Mouse (Mus musculus) kidney, postnatal 0 days (tissue): ENCODE results near the gene Atp5mpl. TPM values are rescaled to one million over a fixed set of nuclear protein-coding genes. Genes with fewer than 3 reads are reported as not detected.

ENCODE experiments used
- ATAC-seq: fragments of 200-750 bp; cut with Nextera tagmentation; replicated peaks from 2 replicates; pipeline ENCODE4 v1.8.0; 2017; ENCODE audit warnings: low read depth, moderate number of reproducible peaks, moderate TSS enrichment, moderate library complexity; ENCODE audit not compliant: low FRiP score
- DNase-seq: peaks from one replicate; pipeline ENCODE4 v3.0.0-alpha.2; 2016; ENCODE audit warnings: low spot score
- H3K27ac ChIP-seq: fragments of 300-500 bp; sonication (generic); 2 replicates; pipeline ENCODE4 v1.5.1; 2014; ENCODE audit warnings: mild to moderate bottlenecking
- H3K27me3 ChIP-seq: fragments of 300-500 bp; sonication (generic); 2 replicates; pipeline ENCODE4 v1.6.1; 2014; ENCODE audit warnings: low read length, mixed read lengths; ENCODE audit not compliant: insufficient read depth
- H3K36me3 ChIP-seq: fragments of 300-500 bp; sonication (generic); 2 replicates; pipeline ENCODE4 v1.6.1; 2014; ENCODE audit warnings: low read length, mixed read lengths; ENCODE audit not compliant: insufficient read depth
- H3K4me1 ChIP-seq: fragments of 300-500 bp; sonication (generic); replicated peaks from 2 replicates; pipeline ENCODE4 v1.6.1; 2014; ENCODE audit warnings: antibody characterized with exemption, low read length, mixed read lengths; ENCODE audit not compliant: insufficient read depth
- H3K4me2 ChIP-seq: fragments of 300-500 bp; sonication (generic); 2 replicates; pipeline ENCODE4 v1.6.1; 2014; ENCODE audit warnings: mild to moderate bottlenecking, low read length, moderate library complexity, mixed read lengths
- H3K4me3 ChIP-seq: fragments of 300-500 bp; sonication (generic); replicated peaks from 2 replicates; pipeline ENCODE4 v1.5.1; 2014; ENCODE audit warnings: low read depth, low read length
- H3K9ac ChIP-seq: fragments of 300-500 bp; sonication (generic); 2 replicates; pipeline ENCODE4 v1.6.1; 2014; ENCODE audit warnings: low read depth, low read length
- H3K9me3 ChIP-seq: fragments of 300-500 bp; sonication (generic); replicated peaks from 2 replicates; pipeline ENCODE4 v1.6.1; 2016; ENCODE audit warnings: low read length, inconsistent platforms, mixed read lengths
- CTCF ChIP-seq: IDR thresholded peaks from 2 replicates; pipeline ENCODE4 v1.5.1; 2016; ENCODE audit warnings: antibody characterized with exemption, low read depth, mild to moderate bottlenecking, moderate library complexity
- WGBS: fragments of 180-500 bp; shearing (Covaris S2); extraction: QIAGEN DNeasy Blood & Tissue Kit; methylation state at CpG from one replicate; pipeline ENCODE4 v1.1.7; 2014; 5-methylcytosine and 5-hydroxymethylcytosine counted together
- polyA plus RNA-seq: library from polyadenylated mRNA; unstranded; fragments of >200 nt; fragmentation: Nextera tagmentation; extraction: Ambion mirVana; gene quantifications from 2 replicates; pipeline ENCODE4 v1.2.1, GENCODE M21; 2015

Atp5mpl gene
- polyA plus RNA-seq, 1 experiment from 2014 or later: 1,318 TPM

DNA sequence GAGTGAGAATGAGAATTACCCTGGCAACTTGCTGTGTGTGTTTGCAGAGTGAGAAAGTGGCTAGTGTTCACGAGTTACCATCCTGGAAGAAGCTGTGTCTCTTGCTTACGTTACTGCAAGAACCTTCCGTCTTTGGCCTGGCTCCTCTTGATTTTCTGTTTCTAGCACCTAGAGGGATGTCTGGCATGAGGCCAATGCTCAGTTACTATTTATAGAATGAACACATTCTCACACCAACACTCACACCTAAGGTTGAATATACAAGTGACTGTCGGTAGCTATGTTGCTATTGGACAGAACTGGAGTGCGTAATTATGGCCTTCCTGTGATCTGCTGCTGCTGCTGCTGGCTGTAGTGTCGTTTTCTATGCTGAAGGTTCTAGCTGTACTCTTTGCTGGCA lies 10.4 kb upstream of the Atp5mpl start:
- no peak overlapping the region for H3K4me3 ChIP-seq
- DNase-seq: peak; percentile 25
- H3K9me3 ChIP-seq: no peaks in the 10 kb centered on the region
- H3K27me3 ChIP-seq: no peaks in the 10 kb centered on the region
- WGBS: 45% methylated on average over 6 of the region's 6 CpGs
- no peak overlapping the region for H3K4me2 ChIP-seq
- no peaks in the 10 kb centered on the region for H3K4me1 ChIP-seq
- H3K9ac ChIP-seq: no peak overlapping the region
- H3K27ac ChIP-seq: no peak overlapping the region
- H3K36me3 ChIP-seq: no peaks in the 10 kb centered on the region
- ATAC-seq: no peak
- TF ChIP-seq CTCF: no peak

GRCm38 (mm10) chr12:111974578-111974977 lies 7.8 kb upstream of the Atp5mpl start:
- ATAC-seq: no peak
- Histone ChIP-seq H3K36me3 (no peaks in the 10 kb centered on the region), H3K4me1 (no peaks in the 10 kb centered on the region), H3K27ac (no peak overlapping the region), H3K9me3 (no peaks in the 10 kb centered on the region), H3K4me3 (no peak overlapping the region), H3K4me2 (no peak overlapping the region), H3K27me3 (no peaks in the 10 kb centered on the region), H3K9ac (no peak overlapping the region)
- TF ChIP-seq CTCF: no peak
- 64% methylated on average over 6 of the region's 6 CpGs for WGBS
- no peak for DNase-seq

GRCm38 (mm10) chr12:111972504-111972903 lies 5.7 kb upstream of the Atp5mpl start:
- DNase-seq: no peak
- H3K4me3 ChIP-seq: no peak overlapping the region
- no peak overlapping the region for H3K27ac ChIP-seq
- no peaks in the 10 kb centered on the region for H3K36me3 ChIP-seq
- TF ChIP-seq CTCF: no peak
- H3K4me2 ChIP-seq: no peak overlapping the region
- 89% methylated on average over 10 of the region's 10 CpGs for WGBS
- no peaks in the 10 kb centered on the region for H3K27me3 ChIP-seq
- H3K9ac ChIP-seq: no peak overlapping the region
- no peaks in the 10 kb centered on the region for H3K9me3 ChIP-seq
- no peaks in the 10 kb centered on the region for H3K4me1 ChIP-seq
- no peak for ATAC-seq

DNA sequence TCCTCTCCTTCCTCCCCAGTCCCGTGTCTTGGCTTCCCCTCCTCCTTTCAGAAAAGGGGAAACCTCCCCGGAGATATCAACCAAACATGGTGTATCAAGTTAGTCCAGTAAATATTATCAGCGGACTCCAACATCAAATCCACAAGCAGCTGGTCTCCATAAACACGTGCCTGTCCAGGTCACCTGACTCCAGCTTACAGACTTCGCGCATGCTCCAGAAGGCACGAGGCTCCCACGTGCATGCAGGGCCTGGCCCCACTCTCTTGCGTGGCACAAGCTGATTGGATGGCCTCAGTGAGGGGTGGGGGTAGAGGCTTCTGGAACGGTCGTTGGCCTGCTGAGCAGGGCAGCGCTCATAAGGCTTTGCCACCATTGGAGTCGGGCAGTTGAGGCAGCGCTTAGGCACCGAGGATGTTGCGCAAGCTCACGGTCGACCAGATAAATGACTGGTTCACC lies 4.5 kb upstream of the Atp5mpl start, which contains the start of gene Tdrd9:
Tdrd9 (plus strand) TSS at position 329 of the 456 bp plus-strand sequence.
- Histone ChIP-seq H3K9me3 (no peaks in the 10 kb centered on the region), H3K27me3 (no peaks in the 10 kb centered on the region), H3K27ac (no peak within 1 kb of the TSS), H3K4me2 (no peak within 1 kb of the TSS), H3K36me3 (no peaks in the 10 kb centered on the region), H3K4me1 (no peaks in the 10 kb centered on the region), H3K9ac (no peak within 1 kb of the TSS), H3K4me3 (no peak within 1 kb of the TSS)
- no peak for TF ChIP-seq CTCF
- 86% methylated on average over 18 of the region's 18 CpGs for WGBS
- DNase-seq: no peak
- no peak for ATAC-seq

- WGBS: 80% methylated on average over 4 of the region's 4 CpGs
- Histone ChIP-seq H3K9me3 (no peaks in the 10 kb centered on the region), H3K4me1 (peaks cover 6% of the 10 kb centered on the region; the same call in 1 of the 2 replicates), H3K4me3 (no peak overlapping the region), H3K36me3 (no peaks in the 10 kb centered on the region), H3K27ac (no peak overlapping the region), H3K27me3 (no peaks in the 10 kb centered on the region), H3K9ac (no peak overlapping the region), H3K4me2 (no peak overlapping the region)
- DNase-seq: no peak
- ATAC-seq: no peak
- no peak for TF ChIP-seq CTCF
Measured at GRCm38 (mm10) chr12:111970085-111970484, 3.3 kb upstream of the Atp5mpl start.

- Histone ChIP-seq H3K4me1 (peaks cover 6% of the 10 kb centered on the region; the same call in 1 of the 2 replicates), H3K9me3 (no peaks in the 10 kb centered on the region), H3K27ac (no peak overlapping the region), H3K36me3 (peaks cover 28% of the 10 kb centered on the region), H3K9ac (no peak overlapping the region), H3K27me3 (no peaks in the 10 kb centered on the region), H3K4me2 (no peak overlapping the region), H3K4me3 (no peak overlapping the region)
- no peak for ATAC-seq
- no peak for DNase-seq
- TF ChIP-seq CTCF: no peak
- WGBS: 72% methylated on average over 5 of the region's 5 CpGs
Measured at GRCm38 (mm10) chr12:111963339-111963738, 3.4 kb downstream of the Atp5mpl start.
